Mouse (Mus musculus): ENCODE data around the gene Akip1. TPM values are rescaled to one million over a fixed set of nuclear protein-coding genes. Genes with fewer than 3 reads are reported as not detected.
A peak's percentile ranks its signal among the peaks of the same experiment; 100 is the strongest.

Gene Akip1
- total RNA-seq (2014; rRNA removed) (7.8 and 15.5 TPM in 2 replicates), polyA plus RNA-seq (2015; fragmentation: Nextera tagmentation; extraction: Ambion mirVana) (14.3 and 17.5 TPM in 2 replicates)

- ATAC-seq (peak; percentile 95), DNase-seq (peak; percentile 93)
- Histone ChIP-seq H3K27ac (ENCODE audit: low read depth, low read length) (no peak within 1 kb of the TSS; the same call in 1 of the 2 replicates), H3K4me3 (ENCODE audit: low read depth, low read length) (peak within 1 kb of the TSS; percentile 73), H3K36me3 (ENCODE audit: insufficient read depth) (no peaks in the 10 kb centered on the region), H3K27me3 (ENCODE audit: insufficient read depth, low read length) (no peaks in the 10 kb centered on the region), H3K4me1 (ENCODE audit: insufficient read depth) (no peaks in the 10 kb centered on the region), H3K9ac (peak within 1 kb of the TSS; percentile 65), H3K9me3 (ENCODE audit: low read length) (no peaks in the 10 kb centered on the region), H3K4me2 (ENCODE audit: low read depth) (peak within 1 kb of the TSS; percentile 71)
- no peak for TF ChIP-seq CTCF (IDR thresholded peaks at IDR 0.05; ENCODE audit: low read depth)
- 1% methylated on average over 61 of the region's 61 CpGs for WGBS
These were observed at the start of gene Akip1, which contains the start of gene St5 for GRCm38 (mm10) chr7:109703190-109704015. TSS of gene Akip1 (plus strand) at chr7:109703690. TSS of gene St5 (minus strand) at chr7:109703605.

GRCm38 (mm10) chr7:109654871-109655270 is 48.6 kb upstream of the Akip1 start:
- no peak overlapping the region for H3K4me3 ChIP-seq (ENCODE audit: low read depth, low read length)
- H3K4me2 ChIP-seq (ENCODE audit: low read depth): no peak overlapping the region
- no peaks in the 10 kb centered on the region for H3K4me1 ChIP-seq (ENCODE audit: insufficient read depth)
- 83% methylated on average over 5 of the region's 5 CpGs for WGBS
- no peak for DNase-seq
- H3K27me3 ChIP-seq (ENCODE audit: insufficient read depth, low read length): no peaks in the 10 kb centered on the region
- H3K9ac ChIP-seq: no peak overlapping the region
- no peak overlapping the region for H3K27ac ChIP-seq (ENCODE audit: low read depth, low read length)
- no peaks in the 10 kb centered on the region for H3K9me3 ChIP-seq (ENCODE audit: low read length)
- ATAC-seq: no peak
- no peak for TF ChIP-seq CTCF (IDR thresholded peaks at IDR 0.05; ENCODE audit: low read depth)
- H3K36me3 ChIP-seq (ENCODE audit: insufficient read depth): no peaks in the 10 kb centered on the region

- TF ChIP-seq CTCF (IDR thresholded peaks at IDR 0.05; ENCODE audit: low read depth): no peak
- Histone ChIP-seq H3K27ac (ENCODE audit: low read depth, low read length) (no peak overlapping the region), H3K36me3 (ENCODE audit: insufficient read depth) (no peaks in the 10 kb centered on the region), H3K4me2 (ENCODE audit: low read depth) (no peak overlapping the region), H3K9me3 (ENCODE audit: low read length) (no peaks in the 10 kb centered on the region), H3K27me3 (ENCODE audit: insufficient read depth, low read length) (no peaks in the 10 kb centered on the region), H3K4me1 (ENCODE audit: insufficient read depth) (no peaks in the 10 kb centered on the region), H3K4me3 (ENCODE audit: low read depth, low read length) (no peak overlapping the region), H3K9ac (no peak overlapping the region)
- no peak for DNase-seq
- ATAC-seq: no peak
- 69% methylated on average over 6 of the region's 6 CpGs for WGBS
These were observed 45.6 kb upstream of the Akip1 start for GRCm38 (mm10) chr7:109657884-109658283.

GRCm38 (mm10) chr7:109659278-109659677 is 44.2 kb upstream of the Akip1 start:
- Histone ChIP-seq H3K4me3 (ENCODE audit: low read depth, low read length) (no peak overlapping the region), H3K27me3 (ENCODE audit: insufficient read depth, low read length) (no peaks in the 10 kb centered on the region), H3K9me3 (ENCODE audit: low read length) (no peaks in the 10 kb centered on the region), H3K4me2 (ENCODE audit: low read depth) (no peak overlapping the region), H3K36me3 (ENCODE audit: insufficient read depth) (no peaks in the 10 kb centered on the region), H3K4me1 (ENCODE audit: insufficient read depth) (no peaks in the 10 kb centered on the region), H3K27ac (ENCODE audit: low read depth, low read length) (no peak overlapping the region), H3K9ac (no peak overlapping the region)
- no peak for ATAC-seq
- WGBS: 97% methylated on average over 2 of the region's 2 CpGs
- no peak for DNase-seq
- no peak for TF ChIP-seq CTCF (IDR thresholded peaks at IDR 0.05; ENCODE audit: low read depth)

GRCm38 (mm10) chr7:109662626-109663025 is 40.9 kb upstream of the Akip1 start:
- ATAC-seq (no peak), DNase-seq (no peak)
- H3K9ac ChIP-seq: no peak overlapping the region
- H3K4me1 ChIP-seq (ENCODE audit: insufficient read depth): no peaks in the 10 kb centered on the region
- H3K36me3 ChIP-seq (ENCODE audit: insufficient read depth): no peaks in the 10 kb centered on the region
- no peak overlapping the region for H3K4me2 ChIP-seq (ENCODE audit: low read depth)
- TF ChIP-seq CTCF (IDR thresholded peaks at IDR 0.05; ENCODE audit: low read depth): no peak
- WGBS: 54% methylated on average over 4 of the region's 4 CpGs
- no peaks in the 10 kb centered on the region for H3K27me3 ChIP-seq (ENCODE audit: insufficient read depth, low read length)
- H3K27ac ChIP-seq (ENCODE audit: low read depth, low read length): no peak overlapping the region
- H3K9me3 ChIP-seq (ENCODE audit: low read length): no peaks in the 10 kb centered on the region
- no peak overlapping the region for H3K4me3 ChIP-seq (ENCODE audit: low read depth, low read length)

GRCm38 (mm10) chr7:109666664-109667063 is 36.8 kb upstream of the Akip1 start:
- Histone ChIP-seq H3K27me3 (ENCODE audit: insufficient read depth, low read length) (no peaks in the 10 kb centered on the region), H3K4me1 (ENCODE audit: insufficient read depth) (no peaks in the 10 kb centered on the region), H3K4me2 (ENCODE audit: low read depth) (no peak overlapping the region), H3K9ac (no peak overlapping the region), H3K27ac (ENCODE audit: low read depth, low read length) (no peak overlapping the region), H3K4me3 (ENCODE audit: low read depth, low read length) (no peak overlapping the region), H3K9me3 (ENCODE audit: low read length) (no peaks in the 10 kb centered on the region), H3K36me3 (ENCODE audit: insufficient read depth) (no peaks in the 10 kb centered on the region)
- no peak for TF ChIP-seq CTCF (IDR thresholded peaks at IDR 0.05; ENCODE audit: low read depth)
- ATAC-seq: no peak
- no peak for DNase-seq
- 80% methylated on average over 5 of the region's 5 CpGs for WGBS

GRCm38 (mm10) chr7:109669426-109670170 is 33.9 kb upstream of the Akip1 start:
- 83% methylated on average over 5 of the region's 5 CpGs for WGBS
- TF ChIP-seq CTCF (IDR thresholded peaks at IDR 0.05; ENCODE audit: low read depth): no peak
- no peak overlapping the region for H3K4me2 ChIP-seq (ENCODE audit: low read depth)

More at GRCm38 (mm10) chr7:109669426-109670170, 33.9 kb upstream of the Akip1 start:
- no peaks in the 10 kb centered on the region for H3K36me3 ChIP-seq (ENCODE audit: insufficient read depth)
- no peaks in the 10 kb centered on the region; the same call in 1 of the 2 replicates for H3K4me1 ChIP-seq (ENCODE audit: insufficient read depth)
- H3K27ac ChIP-seq (ENCODE audit: low read depth, low read length): no peak overlapping the region
- no peaks in the 10 kb centered on the region for H3K9me3 ChIP-seq (ENCODE audit: low read length)
- DNase-seq (no peak), ATAC-seq (no peak)
- no peak overlapping the region for H3K4me3 ChIP-seq (ENCODE audit: low read depth, low read length)
- no peaks in the 10 kb centered on the region for H3K27me3 ChIP-seq (ENCODE audit: insufficient read depth, low read length)
- H3K9ac ChIP-seq: no peak overlapping the region

All from forebrain, postnatal 0 days (tissue).